Mouse (Mus musculus): Measurements from ENCODE around the gene Otos. TPM values are rescaled to one million over a fixed set of nuclear protein-coding genes. Genes with fewer than 3 reads are reported as not detected.

Otos gene
- polyA plus RNA-seq, 1 experiment: not detected

- TF ChIP-seq GATA1 (IDR thresholded peaks at IDR 0.05; ENCODE audit: low read length): no peak
Measured at GRCm38 (mm10) chr1:92657025-92657820, 8.6 kb upstream of the Otos start.

GRCm38 (mm10) chr1:92654676-92655075 is 6.0 kb upstream of the Otos start:
- no peak for TF ChIP-seq GATA1 (IDR thresholded peaks at IDR 0.05; ENCODE audit: low read length)

DNA sequence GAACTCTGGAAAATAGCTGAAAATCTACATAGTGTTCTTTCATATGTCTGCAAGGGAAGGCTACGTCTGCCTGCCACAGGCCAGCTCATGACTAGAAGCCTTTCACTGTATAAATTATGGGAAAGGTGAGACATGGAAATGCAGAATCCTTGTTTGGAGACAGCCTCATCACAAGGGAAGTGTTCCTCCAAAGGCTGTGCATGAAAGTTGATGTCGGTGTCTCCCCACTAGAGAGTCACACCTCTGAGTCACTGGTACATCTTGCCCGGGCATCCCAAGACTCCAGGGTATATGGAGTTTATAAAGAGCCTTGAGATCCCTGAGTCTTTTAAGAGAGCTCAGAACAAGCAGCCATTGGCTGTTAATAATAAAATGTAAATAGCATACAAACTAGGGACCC is 4.5 kb upstream of the Otos start:
- no peak for TF ChIP-seq GATA1 (IDR thresholded peaks at IDR 0.05; ENCODE audit: low read length)

- TF ChIP-seq GATA1 (IDR thresholded peaks at IDR 0.05; ENCODE audit: low read length): no peak
Measured at GRCm38 (mm10) chr1:92651467-92651866, 2.8 kb upstream of the Otos start.

DNA sequence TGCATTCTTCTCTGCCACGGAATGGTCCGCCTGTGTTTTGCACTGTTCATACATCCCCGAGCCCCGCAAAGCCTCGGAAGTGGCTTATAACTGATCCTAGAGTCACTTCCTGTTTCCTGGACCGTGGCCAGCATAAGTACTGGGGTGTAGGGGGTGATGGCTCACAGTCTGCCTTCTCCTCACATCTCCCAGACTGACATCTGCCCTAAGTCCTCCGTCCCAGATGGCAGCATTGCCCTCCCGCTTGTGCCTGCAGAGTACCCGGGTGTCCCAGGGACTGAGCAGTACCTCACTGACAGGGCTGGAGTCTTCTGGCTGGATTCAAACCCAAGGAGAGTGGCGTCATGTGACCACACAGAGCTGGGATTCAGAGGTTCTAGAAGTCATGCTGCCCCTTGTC is 444 bp downstream of the Otos start:
- no peak for TF ChIP-seq GATA1 (IDR thresholded peaks at IDR 0.05; ENCODE audit: low read length)

DNA sequence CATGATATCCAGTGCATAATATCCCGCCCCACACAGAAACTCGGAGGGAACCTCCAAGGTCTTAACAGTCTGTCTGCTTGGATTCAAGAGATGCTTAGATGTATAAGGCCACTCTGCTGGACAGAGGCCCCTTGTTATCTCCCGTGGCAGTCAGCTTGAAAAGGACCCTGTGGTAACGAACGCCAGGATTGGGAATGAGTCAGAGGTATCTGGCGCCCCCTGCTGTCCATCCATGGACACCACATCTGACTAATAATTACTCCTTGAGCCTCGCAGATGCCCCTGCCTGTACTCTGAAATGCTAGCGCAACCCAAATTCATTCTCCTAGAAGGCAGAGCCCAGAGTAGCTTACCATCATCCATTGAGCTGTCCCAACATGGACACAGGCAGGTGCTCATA is 889 bp downstream of the Otos start:
- TF ChIP-seq GATA1 (IDR thresholded peaks at IDR 0.05; ENCODE audit: low read length): no peak

- TF ChIP-seq GATA1 (IDR thresholded peaks at IDR 0.05; ENCODE audit: low read length): no peak
Measured at GRCm38 (mm10) chr1:92647026-92647425, 1.6 kb downstream of the Otos start.

DNA sequence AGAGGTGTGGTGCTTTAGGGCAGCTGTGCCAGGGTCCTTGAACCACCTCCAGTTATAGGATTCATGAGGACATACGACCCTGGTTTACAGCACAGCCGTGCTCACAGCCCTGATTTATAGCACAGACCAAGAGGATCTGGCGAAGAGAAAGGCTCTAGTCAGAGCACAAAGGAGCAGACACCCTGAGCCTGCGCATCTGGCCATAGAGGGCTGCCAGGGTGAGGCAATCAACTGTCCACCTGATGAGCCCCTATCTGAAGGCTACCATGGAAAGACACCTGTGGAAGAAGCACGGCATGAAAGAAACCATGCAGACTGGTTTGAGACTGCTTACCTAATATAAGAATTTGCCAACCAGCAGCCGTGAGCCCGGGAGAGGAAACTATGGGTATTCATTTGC is 2.0 kb downstream of the Otos start:
- TF ChIP-seq GATA1 (IDR thresholded peaks at IDR 0.05; ENCODE audit: low read length): no peak

DNA sequence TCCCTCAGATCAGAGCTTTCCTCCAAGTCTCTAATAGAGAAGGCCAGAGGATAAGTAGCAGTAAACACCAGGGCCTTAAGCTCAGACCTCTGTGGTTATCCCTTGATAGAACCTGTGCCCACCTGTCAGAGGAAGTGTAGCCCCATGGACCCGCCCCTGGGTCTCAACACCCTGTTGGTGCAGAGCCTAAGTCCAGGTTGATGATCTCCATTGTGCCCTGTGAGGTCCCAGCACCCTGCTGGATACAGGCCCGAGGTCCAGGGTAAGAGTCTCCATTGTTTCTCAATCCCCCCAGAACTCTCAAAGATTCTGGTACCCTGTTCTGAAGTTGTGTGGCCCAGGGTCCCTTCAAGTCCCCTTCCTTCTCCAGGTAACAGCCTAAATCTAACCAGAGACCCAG is 2.5 kb downstream of the Otos start:
- TF ChIP-seq GATA1 (IDR thresholded peaks at IDR 0.05; ENCODE audit: low read length): no peak

DNA sequence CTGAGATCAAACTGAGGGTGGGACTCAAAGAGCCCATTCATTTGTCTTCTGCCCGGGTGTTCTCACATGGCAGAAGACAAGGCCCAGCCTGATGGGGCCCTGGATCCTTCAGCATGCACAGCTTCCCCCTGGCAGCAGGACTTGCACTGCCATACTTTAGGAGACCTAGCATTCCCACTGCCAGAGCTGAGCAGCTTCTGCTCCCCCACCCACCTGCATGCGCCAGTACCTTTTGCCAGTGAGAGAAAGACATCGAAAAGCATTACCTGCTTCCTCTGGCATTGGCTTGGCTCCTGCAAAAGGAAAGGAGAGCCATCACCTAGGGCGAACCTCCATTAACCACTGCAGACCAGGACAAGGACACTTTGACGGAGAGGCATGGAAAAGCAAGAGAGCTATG is 3.7 kb downstream of the Otos start:
- TF ChIP-seq GATA1 (IDR thresholded peaks at IDR 0.05; ENCODE audit: low read length): no peak

DNA sequence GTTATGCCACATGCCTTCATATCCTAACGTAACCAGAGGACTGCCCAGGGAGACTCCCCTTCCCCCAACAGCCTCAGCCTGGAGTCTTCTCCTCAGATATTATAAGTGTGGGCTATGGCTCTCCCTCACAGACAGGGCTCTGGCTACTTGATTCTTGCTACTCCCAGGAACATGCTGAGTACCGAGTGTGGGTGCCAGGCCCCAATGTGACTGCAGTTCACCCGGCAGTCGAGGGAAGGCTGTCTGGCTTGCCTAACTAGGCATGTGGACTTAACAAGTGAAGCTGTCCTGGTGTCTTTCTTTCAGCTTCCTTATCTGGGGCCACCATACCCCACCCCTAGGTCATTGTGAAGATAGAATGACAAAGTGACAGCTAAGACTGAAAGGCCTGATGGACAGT is 5.0 kb downstream of the Otos start:
- no peak for TF ChIP-seq GATA1 (IDR thresholded peaks at IDR 0.05; ENCODE audit: low read length)

- TF ChIP-seq GATA1 (IDR thresholded peaks at IDR 0.05; ENCODE audit: low read length): no peak
Measured at GRCm38 (mm10) chr1:92641514-92642272, 6.9 kb downstream of the Otos start, which contains the start of gene Cops9. Cops9 (minus strand) TSS chr1:92641985.

DNA sequence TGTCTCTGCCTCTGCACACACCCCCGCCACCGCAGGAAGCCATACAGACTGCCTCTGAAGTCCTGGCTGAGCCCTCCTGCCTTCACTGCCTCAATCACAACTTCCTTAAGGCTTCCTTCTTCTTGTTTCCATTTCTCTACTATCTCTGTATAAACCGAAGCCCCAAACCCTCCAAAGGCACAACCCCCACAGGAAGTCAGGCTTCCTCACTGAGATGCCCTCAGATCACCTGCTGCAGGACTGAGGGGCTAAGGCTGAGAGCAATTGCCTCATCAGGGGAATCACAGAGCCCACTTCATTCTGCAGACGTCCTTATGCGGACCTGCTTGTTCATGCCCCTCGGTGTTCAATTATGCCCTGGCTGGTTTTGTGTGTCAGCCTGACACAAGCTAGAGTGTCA is 8.2 kb downstream of the Otos start:
- TF ChIP-seq GATA1 (IDR thresholded peaks at IDR 0.05; ENCODE audit: low read length): no peak

GRCm38 (mm10) chr1:92638736-92639135 is 9.9 kb downstream of the Otos start:
- TF ChIP-seq GATA1 (IDR thresholded peaks at IDR 0.05; ENCODE audit: low read length): no peak

DNA sequence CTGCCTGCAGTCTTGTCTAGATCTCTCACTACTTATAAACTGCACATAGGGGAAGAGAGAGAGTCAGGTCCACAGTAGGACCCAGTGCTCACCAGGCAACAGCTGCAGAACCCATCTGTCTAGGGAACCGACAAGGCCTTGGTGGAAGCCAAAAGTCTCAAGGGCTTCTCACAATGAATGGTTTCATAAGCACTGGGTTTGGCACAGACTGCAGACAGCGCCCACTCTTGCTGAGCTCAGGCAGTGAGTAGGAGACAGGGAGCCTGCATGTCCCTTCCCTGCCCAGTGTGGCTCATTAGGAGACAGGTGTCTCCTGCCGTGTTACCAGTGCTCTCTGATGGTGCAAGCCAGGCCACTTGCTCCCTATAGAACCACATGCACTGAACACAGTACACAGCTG is 10.5 kb downstream of the Otos start:
- TF ChIP-seq GATA1 (IDR thresholded peaks at IDR 0.05; ENCODE audit: low read length): no peak

GRCm38 (mm10) chr1:92637501-92638172 is 11.0 kb downstream of the Otos start:
- TF ChIP-seq GATA1 (IDR thresholded peaks at IDR 0.05; ENCODE audit: low read length): no peak
